Mouse (Mus musculus): ENCODE measurements around the gene Asphd2.
A peak's percentile ranks its signal among the peaks of the same experiment; 100 is the strongest.

Gene Asphd2

GRCm38 (mm10) chr5:112391002-112391401, 3.7 kb downstream of the Asphd2 start:
- no peak for DNase-seq (ENCODE audit: low spot score)

GRCm38 (mm10) chr5:112389352-112389751, 5.3 kb downstream of the Asphd2 start:
- no peak for DNase-seq (ENCODE audit: low spot score)

GRCm38 (mm10) chr5:112385973-112386372, 8.7 kb downstream of the Asphd2 start:
- DNase-seq (ENCODE audit: low spot score), result no peak

GRCm38 (mm10) chr5:112384805-112385472, 9.7 kb downstream of the Asphd2 start:
- no peak for DNase-seq (ENCODE audit: low spot score)

- DNase-seq (ENCODE audit: low spot score), result no peak
Measured at GRCm38 (mm10) chr5:112382641-112383330, 11.9 kb downstream of the Asphd2 start.

GRCm38 (mm10) chr5:112382042-112382441, 12.6 kb downstream of the Asphd2 start:
- DNase-seq (ENCODE audit: low spot score), result no peak

- no peak for DNase-seq (ENCODE audit: low spot score)
Measured at GRCm38 (mm10) chr5:112381154-112381553, 13.5 kb downstream of the Asphd2 start.

- no peak for DNase-seq (ENCODE audit: low spot score)
Measured at GRCm38 (mm10) chr5:112378716-112379115, 15.9 kb downstream of the Asphd2 start.

GRCm38 (mm10) chr5:112377380-112377779, 17.3 kb downstream of the Asphd2 start:
- no peak for DNase-seq (ENCODE audit: low spot score)

GRCm38 (mm10) chr5:112376111-112376510, 18.6 kb downstream of the Asphd2 start:
- no peak for DNase-seq (ENCODE audit: low spot score)

- peak; percentile 71 for DNase-seq (ENCODE audit: low spot score)
Measured at GRCm38 (mm10) chr5:112371933-112372332, 22.7 kb downstream of the Asphd2 start.

GRCm38 (mm10) chr5:112370236-112370813, 24.3 kb downstream of the Asphd2 start:
- DNase-seq (ENCODE audit: low spot score), result no peak

GRCm38 (mm10) chr5:112369326-112369725, 25.3 kb downstream of the Asphd2 start:
- no peak for DNase-seq (ENCODE audit: low spot score)

GRCm38 (mm10) chr5:112368666-112369065, 26.0 kb downstream of the Asphd2 start:
- DNase-seq (ENCODE audit: low spot score), result no peak

- no peak for DNase-seq (ENCODE audit: low spot score)
Measured at GRCm38 (mm10) chr5:112367929-112368328, 26.7 kb downstream of the Asphd2 start.

GRCm38 (mm10) chr5:112367338-112367737, 27.3 kb downstream of the Asphd2 start:
- DNase-seq (ENCODE audit: low spot score), result no peak

GRCm38 (mm10) chr5:112366879-112367278, 27.8 kb downstream of the Asphd2 start:
- DNase-seq (ENCODE audit: low spot score), result no peak

GRCm38 (mm10) chr5:112364184-112364797, 30.4 kb downstream of the Asphd2 start:
- no peak for DNase-seq (ENCODE audit: low spot score)

- no peak for DNase-seq (ENCODE audit: low spot score)
Measured at GRCm38 (mm10) chr5:112360077-112360476, 34.6 kb downstream of the Asphd2 start.

GRCm38 (mm10) chr5:112359520-112359919, 35.1 kb downstream of the Asphd2 start:
- no peak for DNase-seq (ENCODE audit: low spot score)

GRCm38 (mm10) chr5:112356322-112356721, 38.3 kb downstream of the Asphd2 start:
- DNase-seq (ENCODE audit: low spot score), result no peak

- no peak for DNase-seq (ENCODE audit: low spot score)
Measured at GRCm38 (mm10) chr5:112355910-112356309, 38.8 kb downstream of the Asphd2 start, which contains the start of gene Gm6583. Gene Gm6583, minus strand, starts transcription at chr5:112356033.

GRCm38 (mm10) chr5:112355493-112355892, 39.2 kb downstream of the Asphd2 start:
- DNase-seq (ENCODE audit: low spot score), result no peak

Measured in embryo, embryonic 10 days (tissue).